Mouse (Mus musculus) ES-E14 (cell line): ENCODE data around the gene Hmox1.

ENCODE experiments used
- CHD2 ChIP-seq: IDR thresholded peaks from 2 replicates; pipeline ENCODE4 v1.6.1; 2014; ENCODE audit warnings: mild to moderate bottlenecking, low read depth, low read length, inconsistent platforms
- MAFK ChIP-seq: IDR thresholded peaks from 2 replicates; pipeline ENCODE4 v1.6.1; 2014; ENCODE audit warnings: mild to moderate bottlenecking, low read depth, low read length, inconsistent platforms; ENCODE audit not compliant: insufficient read depth

GRCm38 (mm10) chr8:75078215-75078614, 15.2 kb upstream of the Hmox1 start:
- TF ChIP-seq CHD2 (no peak), MAFK (no peak)
